Mouse (Mus musculus) testis, adult 2 months (tissue): ENCODE data around the gene Kdm6b.

ENCODE experiments used
- CTCF ChIP-seq: fragments of 200-500 bp; IDR thresholded peaks from 2 replicates; pipeline ENCODE4 v1.5.1; 2012; ENCODE audit warnings: low read depth, mild to moderate bottlenecking, inconsistent platforms, low read length, moderate library complexity; ENCODE audit not compliant: control insufficient read depth, insufficient read depth, insufficient replicate concordance
- POLR2A ChIP-seq: fragments of 200-500 bp; IDR thresholded peaks from 2 replicates; pipeline ENCODE4 v1.6.1; 2012; ENCODE audit warnings: low read depth, mild to moderate bottlenecking, inconsistent platforms, low read length, moderate library complexity; ENCODE audit not compliant: control insufficient read depth

DNA sequence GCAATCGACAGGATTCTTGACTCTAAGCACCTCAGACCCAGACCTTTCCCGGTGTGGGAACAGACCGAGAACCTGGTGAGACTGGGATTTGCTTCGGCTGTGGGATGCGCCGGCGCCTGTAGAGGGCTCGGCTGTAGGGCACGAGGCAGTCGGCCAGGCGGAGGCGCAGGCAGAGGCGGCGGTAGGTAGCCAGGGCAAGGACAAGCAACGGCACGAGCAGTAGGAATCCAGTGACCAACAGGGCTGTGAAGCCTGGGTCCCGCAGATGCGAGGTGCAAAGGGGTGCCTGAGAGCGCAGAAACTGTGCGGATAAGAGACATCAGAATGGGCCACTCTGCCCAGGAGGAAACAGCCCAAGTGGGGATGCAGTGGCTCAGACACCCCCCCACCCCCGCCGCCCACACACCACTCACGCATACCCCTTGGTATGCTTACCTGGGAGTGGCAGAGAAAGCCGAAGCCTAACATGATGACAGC is 15.9 kb downstream of the Kdm6b start:
- TF ChIP-seq POLR2A = 0 out of 2 replicates have a peak, but pooled peaks have one; percentile 20
- peak; percentile 7; the same call in 1 of the 2 replicates for TF ChIP-seq CTCF
